Mouse (Mus musculus) limb, embryonic 14.5 days (tissue): ENCODE data around the gene Olfr512. TPM values are rescaled to one million over a fixed set of nuclear protein-coding genes. Genes with fewer than 3 reads are reported as not detected.

ENCODE experiments used
- ATAC-seq: fragments of 200-750 bp; cut with Nextera tagmentation; 2 replicates; pipeline ENCODE4 v1.8.0; 2017; ENCODE audit warnings: low read depth, moderate number of reproducible peaks, moderate TSS enrichment; ENCODE audit not compliant: low FRiP score
- DNase-seq: peaks from one replicate; pipeline ENCODE4 v3.0.0-alpha.2; 2015; ENCODE audit warnings: low spot score
- H3K27ac ChIP-seq: fragments of 300-500 bp; sonication (generic); replicated peaks from 2 replicates; pipeline ENCODE4 v1.5.1; 2014; ENCODE audit warnings: low read depth, mild to moderate bottlenecking, low read length, moderate library complexity, mixed read lengths
- H3K27me3 ChIP-seq: fragments of 300-500 bp; sonication (generic); 2 replicates; pipeline ENCODE4 v1.6.1; 2014; ENCODE audit warnings: low read length, mixed read lengths; ENCODE audit not compliant: control insufficient read depth, insufficient read depth
- H3K36me3 ChIP-seq: fragments of 300-500 bp; sonication (generic); 2 replicates; pipeline ENCODE4 v1.6.1; 2014; ENCODE audit warnings: mild to moderate bottlenecking, low read length, moderate library complexity, mixed read lengths; ENCODE audit not compliant: control insufficient read depth, insufficient read depth
- H3K4me1 ChIP-seq: fragments of 300-500 bp; sonication (generic); 2 replicates; pipeline ENCODE4 v1.6.1; 2014; ENCODE audit warnings: antibody characterized with exemption, low read length, mixed read lengths; ENCODE audit not compliant: control insufficient read depth, insufficient read depth
- H3K4me2 ChIP-seq: fragments of 300-500 bp; sonication (generic); replicated peaks from 2 replicates; pipeline ENCODE4 v1.6.1; 2014; ENCODE audit warnings: low read depth, mild to moderate bottlenecking, low read length, moderate library complexity; ENCODE audit not compliant: severe bottlenecking
- H3K4me3 ChIP-seq: fragments of 300-500 bp; sonication (generic); replicated peaks from 2 replicates; pipeline ENCODE4 v1.5.1; 2014; ENCODE audit warnings: low read length
- H3K9ac ChIP-seq: fragments of 300-500 bp; sonication (generic); 2 replicates; pipeline ENCODE4 v1.6.1; 2014; ENCODE audit warnings: mild to moderate bottlenecking, low read depth, low read length, moderate library complexity; ENCODE audit not compliant: severe bottlenecking
- H3K9me3 ChIP-seq: fragments of 300-500 bp; sonication (generic); 2 replicates; pipeline ENCODE4 v1.6.1; 2016; ENCODE audit warnings: low read length; ENCODE audit not compliant: control insufficient read depth
- POLR2A ChIP-seq: fragments of 200-500 bp; IDR thresholded peaks from 2 replicates; pipeline ENCODE4 v1.8.0; 2012; ENCODE audit warnings: inconsistent platforms, mild to moderate bottlenecking, moderate library complexity, borderline replicate concordance; ENCODE audit not compliant: insufficient read depth, insufficient read length; ENCODE audit errors: extremely low read depth
- WGBS: fragments of 180-500 bp; shearing (Covaris S2); extraction: QIAGEN DNeasy Blood & Tissue Kit; methylation state at CpG from one replicate; pipeline ENCODE4 v1.1.7; 2014; 5-methylcytosine and 5-hydroxymethylcytosine counted together
- polyA plus RNA-seq, 2 experiments: library from polyadenylated mRNA; depleted of rRNA in 1 of 2; stranded (reverse) in 1 of 2; unstranded in 1 of 2; fragments of >200 nt; fragmentation: Nextera tagmentation in 1 of 2; extraction: Ambion mirVana in 1 of 2; gene quantifications; 2 replicates each; pipeline versions ENCODE4 v1.2.1 to v1.2.3; 2012 to 2014

The Olfr512 gene
- polyA plus RNA-seq (2012; rRNA removed) (not detected in 2 replicates), polyA plus RNA-seq (2014; fragmentation: Nextera tagmentation; extraction: Ambion mirVana) (not detected in 2 replicates)

- no peaks in the 10 kb centered on the region for H3K9me3 ChIP-seq
- H3K4me3 ChIP-seq, result no peak within 1 kb of the TSS
- TF ChIP-seq POLR2A, result no peak
- H3K27ac ChIP-seq, result no peak within 1 kb of the TSS
- no peaks in the 10 kb centered on the region for H3K27me3 ChIP-seq
- DNase-seq (no peak), ATAC-seq (no peak)
- no peaks in the 10 kb centered on the region for H3K36me3 ChIP-seq
- no peaks in the 10 kb centered on the region for H3K4me1 ChIP-seq
- no peak within 1 kb of the TSS for H3K4me2 ChIP-seq
- H3K9ac ChIP-seq, result no peak within 1 kb of the TSS
Measured at GRCm38 (mm10) chr7:108713020-108713419, at the start of gene Olfr512. Gene Olfr512, plus strand, starts transcription at chr7:108713320.

GRCm38 (mm10) chr7:108666118-108666517, 47.0 kb upstream of the Olfr512 start, which contains the start of gene Olfr510:
Gene Olfr510, plus strand, starts transcription at chr7:108666418.
- no peak within 1 kb of the TSS for H3K4me2 ChIP-seq
- H3K4me3 ChIP-seq, result no peak within 1 kb of the TSS
- DNase-seq (no peak), ATAC-seq (no peak)
- H3K9ac ChIP-seq, result no peak within 1 kb of the TSS
- H3K4me1 ChIP-seq, result no peaks in the 10 kb centered on the region
- H3K27me3 ChIP-seq, result no peaks in the 10 kb centered on the region
- WGBS, result 89% methylated on average over 1 of the region's 1 CpGs
- H3K36me3 ChIP-seq, result no peaks in the 10 kb centered on the region
- no peak for TF ChIP-seq POLR2A
- H3K27ac ChIP-seq, result no peak within 1 kb of the TSS
- no peaks in the 10 kb centered on the region for H3K9me3 ChIP-seq

GRCm38 (mm10) chr7:108671058-108671457, 42.1 kb upstream of the Olfr512 start:
- no peak overlapping the region for H3K9ac ChIP-seq
- no peaks in the 10 kb centered on the region for H3K36me3 ChIP-seq
- H3K4me2 ChIP-seq, result no peak overlapping the region
- no peak for TF ChIP-seq POLR2A
- WGBS, result 60% methylated on average over 1 of the region's 1 CpGs
- no peak overlapping the region for H3K4me3 ChIP-seq
- H3K27me3 ChIP-seq, result no peaks in the 10 kb centered on the region
- H3K9me3 ChIP-seq, result no peaks in the 10 kb centered on the region
- ATAC-seq (no peak), DNase-seq (no peak)
- H3K27ac ChIP-seq, result no peak overlapping the region
- H3K4me1 ChIP-seq, result no peaks in the 10 kb centered on the region

- H3K9ac ChIP-seq, result no peak overlapping the region
- WGBS, result 86% methylated on average over 4 of the region's 4 CpGs
- H3K27me3 ChIP-seq, result no peaks in the 10 kb centered on the region
Measured at GRCm38 (mm10) chr7:108678886-108679285, 34.2 kb upstream of the Olfr512 start.

GRCm38 (mm10) chr7:108750673-108751072, 37.6 kb downstream of the Olfr512 start, which contains the start of gene Olfr513:
Gene Olfr513, plus strand, starts transcription at chr7:108750973.
- H3K4me1 ChIP-seq, result no peaks in the 10 kb centered on the region
- ATAC-seq (no peak), DNase-seq (no peak)
- 61% methylated on average over 1 of the region's 1 CpGs for WGBS
- no peak within 1 kb of the TSS for H3K9ac ChIP-seq
- H3K36me3 ChIP-seq, result no peaks in the 10 kb centered on the region
- no peaks in the 10 kb centered on the region for H3K27me3 ChIP-seq
- H3K9me3 ChIP-seq, result no peaks in the 10 kb centered on the region
- TF ChIP-seq POLR2A, result no peak
- H3K4me2 ChIP-seq, result no peak within 1 kb of the TSS
- H3K4me3 ChIP-seq, result no peak within 1 kb of the TSS
- H3K27ac ChIP-seq, result no peak within 1 kb of the TSS

More at GRCm38 (mm10) chr7:108678886-108679285, 34.2 kb upstream of the Olfr512 start:
- Histone ChIP-seq H3K27ac (no peak overlapping the region), H3K4me2 (no peak overlapping the region), H3K4me1 (no peaks in the 10 kb centered on the region), H3K36me3 (no peaks in the 10 kb centered on the region), H3K9me3 (no peaks in the 10 kb centered on the region), H3K4me3 (no peak overlapping the region)
- ATAC-seq (no peak), DNase-seq (no peak)
- no peak for TF ChIP-seq POLR2A

- Histone ChIP-seq H3K4me1 (no peaks in the 10 kb centered on the region), H3K27ac (no peak overlapping the region), H3K9me3 (no peaks in the 10 kb centered on the region), H3K9ac (no peak overlapping the region), H3K27me3 (no peaks in the 10 kb centered on the region), H3K4me2 (no peak overlapping the region), H3K4me3 (no peak overlapping the region), H3K36me3 (no peaks in the 10 kb centered on the region)
- ATAC-seq, result no peak
- WGBS, result 43% methylated on average over 3 of the region's 3 CpGs
- TF ChIP-seq POLR2A, result no peak
- DNase-seq, result peak; percentile 3
Measured at GRCm38 (mm10) chr7:108760411-108760810, 47.3 kb downstream of the Olfr512 start.

Other genes starting within 250 kb of the Olfr512 start
- gene Olfr498, start 248.0 kb upstream of the Olfr512 start, polyA plus RNA-seq (2012; rRNA removed), result not detected in 2 replicates
- gene Olfr498, start 248.0 kb upstream of the Olfr512 start, polyA plus RNA-seq (2014; fragmentation: Nextera tagmentation; extraction: Ambion mirVana), result not detected in 2 replicates
- not detected in 2 replicates for gene Olfr502, start 188.3 kb upstream of the Olfr512 start, polyA plus RNA-seq (2012; rRNA removed)
- gene Olfr502, start 188.3 kb upstream of the Olfr512 start, polyA plus RNA-seq (2014; fragmentation: Nextera tagmentation; extraction: Ambion mirVana), result not detected in 2 replicates
- gene Olfr503, start 168.8 kb upstream of the Olfr512 start, polyA plus RNA-seq (2012; rRNA removed), result not detected in 2 replicates
- gene Olfr503, start 168.8 kb upstream of the Olfr512 start, polyA plus RNA-seq (2014; fragmentation: Nextera tagmentation; extraction: Ambion mirVana), result not detected in 2 replicates
- gene Olfr504, start 147.5 kb upstream of the Olfr512 start, polyA plus RNA-seq (2012; rRNA removed), result not detected in 2 replicates
- not detected in 2 replicates for gene Olfr504, start 147.5 kb upstream of the Olfr512 start, polyA plus RNA-seq (2014; fragmentation: Nextera tagmentation; extraction: Ambion mirVana)
- gene Olfr506, start 102.5 kb upstream of the Olfr512 start, polyA plus RNA-seq (2012; rRNA removed), result not detected in 2 replicates
- not detected in 2 replicates for gene Olfr506, start 102.5 kb upstream of the Olfr512 start, polyA plus RNA-seq (2014; fragmentation: Nextera tagmentation; extraction: Ambion mirVana)
- not detected in 2 replicates for gene Olfr507, start 91.5 kb upstream of the Olfr512 start, polyA plus RNA-seq (2012; rRNA removed)
- gene Olfr507, start 91.5 kb upstream of the Olfr512 start, polyA plus RNA-seq (2014; fragmentation: Nextera tagmentation; extraction: Ambion mirVana), result not detected in 2 replicates
- gene Olfr508, start 83.3 kb upstream of the Olfr512 start, polyA plus RNA-seq (2012; rRNA removed), result not detected in 2 replicates
- gene Olfr508, start 83.3 kb upstream of the Olfr512 start, polyA plus RNA-seq (2014; fragmentation: Nextera tagmentation; extraction: Ambion mirVana), result not detected in 2 replicates
- gene Olfr509, start 61.4 kb upstream of the Olfr512 start, polyA plus RNA-seq (2012; rRNA removed), result not detected in 2 replicates
- gene Olfr509, start 61.4 kb upstream of the Olfr512 start, polyA plus RNA-seq (2014; fragmentation: Nextera tagmentation; extraction: Ambion mirVana), result not detected in 2 replicates
- gene Olfr510, start 46.9 kb upstream of the Olfr512 start, polyA plus RNA-seq (2012; rRNA removed), result not detected in 2 replicates
- not detected in 2 replicates for gene Olfr510, start 46.9 kb upstream of the Olfr512 start, polyA plus RNA-seq (2014; fragmentation: Nextera tagmentation; extraction: Ambion mirVana)
- not detected in 2 replicates for gene Olfr513, start 37.7 kb downstream of the Olfr512 start, polyA plus RNA-seq (2012; rRNA removed)
- gene Olfr513, start 37.7 kb downstream of the Olfr512 start, polyA plus RNA-seq (2014; fragmentation: Nextera tagmentation; extraction: Ambion mirVana), result not detected in 2 replicates
- not detected in 2 replicates for gene Olfr514, start 112.7 kb downstream of the Olfr512 start, polyA plus RNA-seq (2012; rRNA removed)
- gene Olfr514, start 112.7 kb downstream of the Olfr512 start, polyA plus RNA-seq (2014; fragmentation: Nextera tagmentation; extraction: Ambion mirVana), result not detected in 2 replicates
- not detected in 2 replicates for gene Olfr516, start 137.2 kb downstream of the Olfr512 start, polyA plus RNA-seq (2012; rRNA removed)
- gene Olfr516, start 137.2 kb downstream of the Olfr512 start, polyA plus RNA-seq (2014; fragmentation: Nextera tagmentation; extraction: Ambion mirVana), result not detected in 2 replicates
- not detected in 2 replicates for gene Olfr517, start 159.1 kb downstream of the Olfr512 start, polyA plus RNA-seq (2012; rRNA removed)
- gene Olfr517, start 159.1 kb downstream of the Olfr512 start, polyA plus RNA-seq (2014; fragmentation: Nextera tagmentation; extraction: Ambion mirVana), result not detected in 2 replicates
- not detected in 2 replicates for gene Olfr518, start 171.7 kb downstream of the Olfr512 start, polyA plus RNA-seq (2012; rRNA removed)
- gene Olfr518, start 171.7 kb downstream of the Olfr512 start, polyA plus RNA-seq (2014; fragmentation: Nextera tagmentation; extraction: Ambion mirVana), result not detected in 2 replicates
- gene Olfr519, start 181.1 kb downstream of the Olfr512 start, polyA plus RNA-seq (2012; rRNA removed), result not detected in 2 replicates
- not detected in 2 replicates for gene Olfr519, start 181.1 kb downstream of the Olfr512 start, polyA plus RNA-seq (2014; fragmentation: Nextera tagmentation; extraction: Ambion mirVana)
- gene Nlrp10, start 216.9 kb downstream of the Olfr512 start, polyA plus RNA-seq (2012; rRNA removed), result 0.10 and 0.19 TPM in 2 replicates
- gene Nlrp10, start 216.9 kb downstream of the Olfr512 start, polyA plus RNA-seq (2014; fragmentation: Nextera tagmentation; extraction: Ambion mirVana), result 0.10 and 0.25 TPM in 2 replicates
- gene Eif3f, start 221.1 kb downstream of the Olfr512 start, polyA plus RNA-seq (2012; rRNA removed), result 122 and 141 TPM in 2 replicates
- 120 and 123 TPM in 2 replicates for gene Eif3f, start 221.1 kb downstream of the Olfr512 start, polyA plus RNA-seq (2014; fragmentation: Nextera tagmentation; extraction: Ambion mirVana)
- gene Tub, start 237.0 kb downstream of the Olfr512 start, polyA plus RNA-seq (2012; rRNA removed), result 14.1 and 15.5 TPM in 2 replicates
- gene Tub, start 237.0 kb downstream of the Olfr512 start, polyA plus RNA-seq (2014; fragmentation: Nextera tagmentation; extraction: Ambion mirVana), result 4.0 TPM in 2 replicates